Mouse (Mus musculus) heart, postnatal 14 days (tissue): Measurements from ENCODE around the gene Trpm6. TPM values are rescaled to one million over a fixed set of nuclear protein-coding genes. Genes with fewer than 3 reads are reported as not detected.
A peak's percentile ranks its signal among the peaks of the same experiment; 100 is the strongest.

Source experiments
- DNase-seq, 2 experiments: peaks; one replicate each; pipeline ENCODE4 v3.0.0; 2021 to 2022
- intact Hi-C: fragments of 180-260 bp; cut with DNase I; formaldehyde crosslinking; loops from one replicate; pipeline ENCODE4 v1.15.1; 2025
- total RNA-seq, 2 experiments: library from RNA; stranded (reverse); gene quantifications; 2 replicates each; pipeline ENCODE4 v1.2.3; 2021

The Trpm6 gene
- total RNA-seq, 2 experiments from 2014 or later = 0.12 to 0.15 TPM

DNA sequence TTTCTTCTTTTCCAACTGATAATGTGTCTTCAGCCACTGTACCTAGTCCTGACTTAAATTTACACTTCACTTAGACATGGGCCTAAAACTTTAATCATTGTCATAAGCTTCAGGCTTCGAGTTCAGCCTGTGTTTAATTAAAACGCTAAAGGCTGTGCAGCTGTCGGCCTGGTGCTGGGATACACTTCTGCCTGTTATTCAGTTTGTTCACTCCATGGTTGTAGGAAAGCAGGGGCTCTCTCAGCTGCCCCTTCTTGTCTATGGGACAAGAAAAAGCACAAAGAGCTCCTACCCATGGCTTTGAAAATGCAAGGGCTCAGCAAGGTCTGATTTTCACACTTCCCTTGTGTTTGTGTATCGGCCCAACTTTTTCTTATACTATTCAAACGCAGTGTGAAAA lies 131.4 kb downstream of the Trpm6 start:
- intact Hi-C loops = no loop called here
- DNase-seq = no peak

GRCm38 (mm10) chr19:18887646-18888407 lies 138.0 kb downstream of the Trpm6 start:
- intact Hi-C loops = no loop called here
- no peak for DNase-seq

DNA sequence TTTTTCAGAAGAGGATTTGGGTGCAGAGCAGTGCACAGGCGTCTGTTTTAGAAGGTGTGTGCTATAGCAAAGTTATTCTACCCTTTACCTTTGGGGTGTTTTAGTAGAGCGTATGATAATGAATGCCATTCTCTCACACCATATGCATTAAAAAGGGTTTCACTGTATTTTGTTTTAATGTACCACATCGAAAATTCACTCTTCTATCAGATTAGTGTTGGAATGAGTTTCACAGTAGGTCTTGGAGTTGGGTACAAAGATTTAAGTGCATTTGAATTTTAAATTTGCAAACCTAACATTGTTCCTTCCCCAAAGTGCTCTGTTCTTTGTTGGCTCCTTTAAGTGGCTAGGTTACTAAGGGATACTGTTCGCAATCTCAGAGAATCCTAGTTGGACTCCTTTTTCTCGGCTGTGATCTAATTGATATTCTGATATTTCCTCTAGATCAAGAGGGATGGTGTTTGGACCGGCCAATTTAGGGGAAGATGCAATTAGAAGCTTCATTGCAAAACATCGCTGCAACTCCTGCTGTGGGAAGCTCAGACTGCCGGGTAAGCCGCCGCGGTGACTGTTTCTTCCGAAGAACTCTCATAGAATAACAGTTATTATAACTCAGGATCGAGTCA lies 138.8 kb downstream of the Trpm6 start:
- no peak for DNase-seq
- intact Hi-C loops = no loop called here

DNA sequence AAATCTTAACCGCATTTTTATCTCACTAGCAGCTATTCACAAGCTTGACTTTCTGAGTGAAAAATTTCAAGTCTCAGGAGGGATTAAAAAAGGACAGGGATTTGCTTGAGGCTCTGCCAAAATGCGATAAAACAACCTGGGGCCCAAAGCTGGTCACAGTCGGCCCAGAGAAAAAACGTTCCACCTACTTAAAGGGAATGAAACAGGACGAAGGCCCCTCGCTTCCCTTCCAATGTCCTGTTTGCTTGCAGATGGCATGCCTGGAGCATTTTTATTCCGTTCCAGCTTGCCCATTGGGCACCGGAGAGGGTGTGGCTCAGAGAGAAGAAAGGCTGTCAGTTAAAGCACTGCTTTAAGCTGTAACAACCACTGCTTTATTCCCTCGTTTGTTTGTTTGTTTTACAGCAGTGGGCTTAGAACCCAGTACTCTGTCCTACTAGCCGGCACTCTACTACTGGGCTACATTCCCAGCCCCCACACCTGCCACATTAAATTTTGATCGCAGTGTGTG lies 139.4 kb downstream of the Trpm6 start:
- intact Hi-C loops = no loop called here
- peak in 1 of 2 experiments; percentile 1 for DNase-seq

GRCm38 (mm10) chr19:18889632-18890031 lies 139.8 kb downstream of the Trpm6 start:
- intact Hi-C loops = no loop called here
- DNase-seq = no peak

GRCm38 (mm10) chr19:18890216-18890615 lies 140.4 kb downstream of the Trpm6 start:
- intact Hi-C loops = no loop called here
- no peak for DNase-seq

DNA sequence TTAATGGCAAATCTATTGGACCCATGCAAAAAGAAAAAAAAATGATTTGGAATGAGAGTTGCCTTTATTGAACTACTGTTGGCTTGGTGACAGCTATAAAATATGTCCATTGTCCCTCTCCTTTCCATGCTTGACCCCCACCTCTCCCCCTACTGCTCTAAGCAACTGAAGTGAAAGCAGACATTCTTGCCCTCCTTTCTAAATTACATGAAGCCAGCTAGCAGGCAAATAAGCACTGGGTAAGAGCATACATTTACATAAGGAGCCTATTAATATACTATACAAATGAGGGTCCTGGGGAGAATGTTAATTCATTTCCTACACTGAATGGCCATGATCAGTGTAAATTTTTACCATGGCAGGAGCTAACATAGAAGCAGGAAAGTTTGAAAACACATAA lies 148.5 kb downstream of the Trpm6 start:
- intact Hi-C loops = no loop called here
- no peak for DNase-seq

- intact Hi-C loops = no loop called here
- no peak for DNase-seq
These were observed 152.4 kb downstream of the Trpm6 start for GRCm38 (mm10) chr19:18902041-18902693.

GRCm38 (mm10) chr19:18902694-18903067 lies 152.9 kb downstream of the Trpm6 start:
- DNase-seq = no peak
- intact Hi-C loops = no loop called here

DNA sequence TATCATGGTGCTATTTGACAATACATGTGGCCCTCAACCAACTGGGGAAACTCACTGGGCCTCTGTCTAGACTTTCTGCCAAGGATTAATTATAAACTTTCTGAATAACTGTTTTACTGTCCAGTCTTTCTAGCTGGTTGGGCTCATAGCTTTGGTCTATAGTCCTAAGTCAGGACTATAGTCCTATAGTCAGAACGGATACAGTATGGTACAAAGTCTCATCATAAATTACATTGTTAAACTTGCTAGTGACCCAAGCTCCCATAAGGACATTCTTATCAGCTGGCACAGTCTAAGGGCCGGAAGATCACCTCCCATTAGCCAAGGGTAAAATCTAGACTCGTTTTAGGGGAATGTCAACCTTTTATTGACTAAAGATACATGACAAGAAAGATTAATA lies 155.7 kb downstream of the Trpm6 start:
- intact Hi-C loops = no loop called here

GRCm38 (mm10) chr19:18909641-18910040 lies 159.9 kb downstream of the Trpm6 start:
- DNase-seq = no peak
- intact Hi-C loops = no loop called here

More for the DNA sequence above, 155.7 kb downstream of the Trpm6 start:
- no peak for DNase-seq

GRCm38 (mm10) chr19:18911755-18912340 lies 162.1 kb downstream of the Trpm6 start:
- DNase-seq = no peak
- intact Hi-C loops = no loop called here

DNA sequence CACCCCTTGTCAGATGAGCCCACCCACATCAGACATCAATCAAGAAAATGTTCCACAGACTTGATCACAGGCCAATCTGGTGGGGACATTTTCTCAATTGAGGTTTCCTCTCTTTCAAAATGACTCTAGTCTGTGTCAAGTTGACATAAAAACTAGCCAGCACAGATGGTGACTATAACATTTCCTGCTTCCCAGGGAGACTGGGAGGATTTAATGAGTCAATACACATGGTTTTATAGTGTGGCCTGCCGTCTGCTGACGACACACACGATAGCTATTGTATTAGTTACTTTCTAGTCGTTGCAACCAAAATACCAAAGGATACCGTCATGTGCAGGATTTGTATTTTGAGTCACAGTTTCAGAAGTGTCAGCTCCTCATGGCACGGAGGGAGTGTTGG lies 191.6 kb downstream of the Trpm6 start:
- intact Hi-C loops = no loop called here
- DNase-seq = no peak

Other genes starting within 250 kb of the Trpm6 start
- 10 to 100 TPM; 46.5 to 52.2 TPM for gene Ostf1, start 118.2 kb upstream of the Trpm6 start, total RNA-seq
- gene Nmrk1, start 118.0 kb upstream of the Trpm6 start, total RNA-seq = 1 to 10 TPM; 3.9 to 4.0 TPM
- gene Carnmt1, start 79.2 kb upstream of the Trpm6 start, total RNA-seq = 10 to 100 TPM; 23.1 to 24.7 TPM
- gene D030056L22Rik, start 36.8 kb upstream of the Trpm6 start, total RNA-seq = 10 to 100 TPM in 1 of 2 experiments, 1 to 10 TPM in 1; 9.8 to 11.5 TPM